8 mouse cellular contexts compared by ENCODE assay signal in the genomic region with DNA sequence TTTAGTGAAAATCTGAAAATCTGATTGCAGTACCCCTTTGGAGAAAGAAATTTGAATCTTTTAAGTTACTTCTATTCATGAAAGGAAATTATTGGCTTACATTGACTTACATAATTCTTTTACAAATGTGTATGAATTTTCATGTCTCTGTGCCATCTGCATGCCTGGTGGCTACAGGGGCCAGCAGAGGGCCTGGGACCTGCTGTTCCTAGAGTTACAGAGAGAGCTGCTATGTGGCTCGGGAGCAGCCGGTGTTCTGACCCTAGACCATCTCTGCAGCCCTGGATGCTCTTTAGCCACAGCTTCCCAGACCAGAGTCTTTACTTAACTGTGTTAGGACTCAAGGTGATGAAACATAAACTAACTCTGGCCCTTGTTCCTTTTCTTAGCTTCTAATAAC. TPM values are rescaled to one million over a fixed set of nuclear protein-coding genes. Genes with fewer than 3 reads are reported as not detected.
A peak's percentile ranks its signal among the peaks of the same experiment; 100 is the strongest.
DNase-seq lines count a peak whose midpoint lies in the region; ATAC-seq and TF ChIP-seq lines count a peak whose summit lies in the region.

No protein-coding gene starts in this region.

- H3K9ac ChIP-seq in limb, embryonic 14.5 days (ENCODE audit: low read depth, low read length, severe bottlenecking) = peak overlapping the region; percentile 21; the same call in 1 of the 2 replicates

- H3K9me3 ChIP-seq in hindbrain, embryonic 10.5 days = no peaks in the 10 kb centered on the region
- no peaks in the 10 kb centered on the region for H3K9me3 ChIP-seq in limb, embryonic 14.5 days (ENCODE audit: control insufficient read depth, low read length)

- ATAC-seq in limb, embryonic 14.5 days (ENCODE audit: low FRiP score, low read depth) = no peak

- peaks cover 17% of the 10 kb centered on the region for H3K4me1 ChIP-seq in hindbrain, embryonic 10.5 days (replicated peaks)
- H3K4me1 ChIP-seq in limb, embryonic 14.5 days (ENCODE audit: control insufficient read depth, insufficient read depth, low read length) = peaks cover 20% of the 10 kb centered on the region
- no peaks in the 10 kb centered on the region for H3K4me1 ChIP-seq in olfactory bulb, adult 2 months (ENCODE audit: control insufficient read depth, insufficient read depth, low read length)

- peak overlapping the region; percentile 87 for H3K4me3 ChIP-seq in hindbrain, embryonic 10.5 days
- no peak overlapping the region; the same call in 1 of the 2 replicates for H3K4me3 ChIP-seq in limb, embryonic 14.5 days (replicated peaks; ENCODE audit: low read length)
- H3K4me3 ChIP-seq in olfactory bulb, adult 2 months (ENCODE audit: insufficient read depth, low read depth, low read length) = peak overlapping the region; percentile 59

- DNase-seq in adrenal gland, adult (ENCODE audit: inconsistent age in 2 of 2, low spot score in 1 of 2) = peak; percentile 13 to 52
- DNase-seq in adrenal gland, postnatal 4 days (ENCODE audit: low spot score in 2 of 2) = no peak
- DNase-seq in A20 (ENCODE audit: low read depth, low spot score) = peak; percentile 52
- peak; percentile 41 for DNase-seq in embryo, embryonic 11 days
- peak; percentile 19 for DNase-seq in hindbrain, embryonic 10.5 days (ENCODE audit: low spot score)
- no peak for DNase-seq in limb, embryonic 14.5 days (ENCODE audit: low spot score)
- DNase-seq in right cerebral cortex, postnatal 10 days (ENCODE audit: low spot score in 2 of 2) = no peak

- H3K27me3 ChIP-seq in hindbrain, embryonic 10.5 days (ENCODE audit: insufficient read depth, poor library complexity, severe bottlenecking) = 0 out of 2 replicates have a peak, but pooled peaks cover 8% of the 10 kb centered on the region
- no peaks in the 10 kb centered on the region for H3K27me3 ChIP-seq in limb, embryonic 14.5 days (ENCODE audit: control insufficient read depth, insufficient read depth, low read length)

- 26% methylated on average over 2 of the region's 2 CpGs for WGBS in hindbrain, embryonic 10.5 days
- 26% methylated on average over 2 of the region's 2 CpGs for WGBS in limb, embryonic 14.5 days
- 3% methylated on average over 2 of the region's 2 CpGs for WGBS in olfactory bulb, adult 2 months

- no peak overlapping the region for H3K27ac ChIP-seq in hindbrain, embryonic 10.5 days
- no peak overlapping the region for H3K27ac ChIP-seq in limb, embryonic 14.5 days (replicated peaks; ENCODE audit: low read depth, low read length)
- H3K27ac ChIP-seq in olfactory bulb, adult 2 months (ENCODE audit: insufficient read depth, low read depth, low read length) = no peak overlapping the region; the same call in 1 of the 2 replicates

- no peak for TF ChIP-seq POLR2A in limb, embryonic 14.5 days (IDR thresholded peaks at IDR 0.05; ENCODE audit: borderline replicate concordance, extremely low read depth, insufficient read depth, insufficient read length)
- TF ChIP-seq POLR2A in olfactory bulb, adult 2 months (IDR thresholded peaks at IDR 0.05; ENCODE audit: insufficient read depth, low read depth, low read length) = no peak

- peak overlapping the region; percentile 73 for H3K4me2 ChIP-seq in limb, embryonic 14.5 days (replicated peaks; ENCODE audit: low read depth, low read length, severe bottlenecking)

- H3K36me3 ChIP-seq in hindbrain, embryonic 10.5 days = no peaks in the 10 kb centered on the region; the same call in 1 of the 2 replicates
- H3K36me3 ChIP-seq in limb, embryonic 14.5 days (ENCODE audit: control insufficient read depth, insufficient read depth, low read length) = no peaks in the 10 kb centered on the region

- no peak for TF ChIP-seq CTCF in olfactory bulb, adult 2 months (IDR thresholded peaks at IDR 0.05; ENCODE audit: insufficient read depth, low read depth, low read length)

RNA-seq across cellular contexts. Expression of a gene that starts 1.8 kb away (rescaled TPM):
- 10 to 100 TPM; 80.0 to 84.1 TPM for total RNA-seq in adrenal gland, postnatal 4 days (2021)
- polyA plus RNA-seq in hindbrain, embryonic 10.5 days (2016; fragmentation: Nextera tagmentation; extraction: Ambion mirVana) = 42.2 and 44.6 TPM in 2 replicates
- polyA plus RNA-seq in limb, embryonic 14.5 days (2012; rRNA removed) = 84.6 and 101 TPM in 2 replicates
- polyA plus RNA-seq in limb, embryonic 14.5 days (2014; fragmentation: Nextera tagmentation; extraction: Ambion mirVana) = 57.9 and 59.3 TPM in 2 replicates
- polyA plus RNA-seq in olfactory bulb, adult 2 months (2012; ENCODE audit: insufficient read depth, insufficient read length, low replicate concordance, missing spikeins) = not detected in 2 replicates

Comparison
In these comparisons a context has a peak if more than half of its experiments do, and no peak if none do; other contexts are left out.
1. DNase-seq: peak in adrenal gland, adult (2 of 2), A20 (single experiment), embryo, embryonic 11 days (single experiment) and hindbrain, embryonic 10.5 days (single experiment); none in adrenal gland, postnatal 4 days (0 of 2), limb, embryonic 14.5 days (single experiment) and right cerebral cortex, postnatal 10 days (0 of 2).